Comparison of ENCODE assay signal across 29 mouse cellular contexts in genomic region chr2:91913328-91914110, GRCm38 (mm10). TPM values are rescaled to one million over a fixed set of nuclear protein-coding genes. Genes with fewer than 3 reads are reported as not detected.
"Had no signal": no experiment of that assay in that cellular context is flagged by ENCODE, and none has a peak within 500 bp of the region (broad histone marks: within the 10 kb centered on the region; RNA-seq: fewer than 3 reads in every experiment).

No protein-coding gene starts in this region.

- H3K4me3 ChIP-seq: layer of hippocampus, adult 2 months; liver, embryonic 15.5 days; megakaryocyte, embryonic 14.5 days; midbrain, embryonic 12.5 days; midbrain, embryonic 15.5 days; myocyte; neural tube, embryonic 13.5 days had no signal

- H3K4me1 ChIP-seq: midbrain, embryonic 12.5 days; midbrain, embryonic 15.5 days; neural tube, embryonic 13.5 days had no signal

- H3K27me3 ChIP-seq: liver, embryonic 15.5 days; megakaryocyte, embryonic 14.5 days; midbrain, embryonic 12.5 days; midbrain, embryonic 15.5 days; neural tube, embryonic 13.5 days had no signal

- H3K9ac ChIP-seq: liver, embryonic 15.5 days; midbrain, embryonic 12.5 days; midbrain, embryonic 15.5 days; neural tube, embryonic 13.5 days had no signal

- H3K9me3 ChIP-seq: liver, embryonic 15.5 days; megakaryocyte, embryonic 14.5 days; midbrain, embryonic 12.5 days; midbrain, embryonic 15.5 days; neural tube, embryonic 13.5 days had no signal

- H3K4me2 ChIP-seq: liver, embryonic 15.5 days; midbrain, embryonic 12.5 days; midbrain, embryonic 15.5 days; neural tube, embryonic 13.5 days had no signal

- ATAC-seq: hindbrain, postnatal 0 days; inflammation-experienced regulatory T-cells, adult 6 months; intestine, embryonic 16.5 days; midbrain, embryonic 15.5 days had no signal

- H3K27ac ChIP-seq: hindbrain, postnatal 0 days; layer of hippocampus, adult 2 months; liver, embryonic 15.5 days; macrophage; midbrain, embryonic 12.5 days; midbrain, embryonic 15.5 days; neural tube, embryonic 13.5 days had no signal

- DNase-seq: kidney, adult 18-20 months; kidney, adult 9 months; kidney, postnatal 25 days; layer of hippocampus, adult 9-11 months; retina, postnatal 1 day; right cerebral cortex, postnatal 25 days; thymus, adult 18-20 months; thymus, postnatal 36 days had no signal

RNA-seq across cellular contexts. Expression of gene Chrm4, which starts 13.5 kb away (rescaled TPM):
- total RNA-seq: liver, adult 2 months; monocyte, adult 5-6 weeks; neutrophil, adult 5-6 weeks had no signal
- polyA plus RNA-seq: liver, adult 2 months; liver, embryonic 15.5 days; macrophage had no signal

RNA-seq across cellular contexts. Expression of gene Mdk, which starts 18.6 kb away (rescaled TPM):
- total RNA-seq: liver, adult 2 months; monocyte, adult 5-6 weeks had no signal

RNA-seq across cellular contexts. Expression of gene Gm9821, which starts 32.0 kb away (rescaled TPM):
- total RNA-seq: hindbrain, postnatal 0 days; layer of hippocampus, adult 2 months; layer of hippocampus, postnatal 25 days; left cerebral cortex, adult 18-20 months; left cerebral cortex, postnatal 25 days; liver, adult 2 months had no signal
- polyA plus RNA-seq: large intestine, adult 2 months; liver, adult 2 months; spleen, adult 2 months; testis, adult 2 months; urinary bladder, adult 2 months had no signal
